Mouse (Mus musculus): Measurements from ENCODE around the gene Vamp2. TPM values are rescaled to one million over a fixed set of nuclear protein-coding genes. Genes with fewer than 3 reads are reported as not detected.

The Vamp2 gene
- polyA plus RNA-seq, 1 experiment from 2014 or later: 94.7 TPM

DNA sequence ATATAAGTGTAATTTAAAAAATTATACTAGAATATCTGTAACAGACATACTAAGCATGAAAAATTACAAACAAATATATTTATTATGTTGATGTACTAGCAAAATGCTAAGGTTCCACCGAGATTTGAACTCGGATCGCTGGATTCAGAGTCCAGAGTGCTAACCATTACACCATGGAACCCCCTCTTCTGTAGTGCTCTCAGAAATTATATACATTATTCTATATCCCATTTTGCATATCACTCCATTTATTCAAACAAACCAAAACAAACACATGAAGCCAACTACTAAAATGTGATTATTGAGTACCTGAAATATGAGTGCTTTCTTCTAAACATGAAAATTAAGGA is 36.2 kb downstream of the Vamp2 start:
- peak; percentile 57; the same call in 1 of the 2 replicates for ATAC-seq (replicated peaks; ENCODE audit: insufficient number of reproducible peaks, low FRiP score, low TSS enrichment)
- peaks cover 28% of the 10 kb centered on the region for H3K4me1 ChIP-seq (ENCODE audit: control insufficient read depth, insufficient read depth, low read length)
- peak overlapping the region; percentile 82 for H3K4me2 ChIP-seq
- peaks cover 6% of the 10 kb centered on the region; the same call in 1 of the 2 replicates for H3K27me3 ChIP-seq (ENCODE audit: control insufficient read depth, insufficient read depth, low read length)
- H3K4me3 ChIP-seq (ENCODE audit: low read depth, low read length): peak overlapping the region; percentile 78
- H3K9me3 ChIP-seq (replicated peaks; ENCODE audit: control insufficient read depth, low read length): no peaks in the 10 kb centered on the region
- no peak overlapping the region for H3K9ac ChIP-seq (ENCODE audit: low read depth, low read length)
- H3K36me3 ChIP-seq (ENCODE audit: control insufficient read depth, insufficient read depth, low read length): no peaks in the 10 kb centered on the region
- 2% methylated on average over 3 of the region's 3 CpGs for WGBS (ENCODE audit: insufficient replicate concordance)
- H3K27ac ChIP-seq (ENCODE audit: low read depth, low read length): no peak overlapping the region

DNA sequence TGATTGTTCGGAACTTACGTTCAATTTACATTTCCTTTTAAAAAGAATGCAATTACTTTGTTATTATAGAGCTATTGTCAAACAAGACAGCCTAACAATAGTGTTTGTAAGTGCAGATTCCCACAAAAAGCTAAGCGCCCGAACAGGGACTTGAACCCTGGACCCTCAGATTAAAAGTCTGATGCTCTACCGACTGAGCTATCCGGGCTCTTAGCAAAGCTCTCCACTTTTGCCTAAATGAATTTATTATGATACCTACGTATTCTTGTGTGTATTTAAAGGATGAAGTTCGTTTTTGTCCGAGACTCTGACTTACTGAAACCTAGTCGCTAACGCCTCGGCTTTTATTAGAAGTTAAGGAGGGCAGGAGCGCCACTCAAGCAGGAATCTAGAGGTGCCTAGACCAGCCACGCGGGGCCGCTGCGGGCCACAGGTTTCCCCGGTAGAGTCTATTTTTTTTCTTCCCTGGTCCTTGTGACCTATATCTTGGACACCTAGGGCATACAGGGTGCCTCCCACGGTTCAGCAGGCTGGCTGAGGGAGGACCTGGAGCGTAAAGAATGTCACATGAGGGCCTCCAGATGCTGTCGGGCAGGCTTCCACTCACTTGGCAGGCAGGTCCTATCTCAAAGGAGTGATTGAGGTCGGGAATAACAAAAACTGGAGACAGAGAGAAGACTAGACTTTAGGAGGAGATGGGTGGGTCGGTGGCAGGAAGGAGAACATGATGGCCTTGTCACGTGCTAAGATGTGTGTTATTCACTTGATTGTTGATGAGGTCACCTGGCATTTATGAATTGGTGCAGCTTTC is 37.0 kb downstream of the Vamp2 start:
- no peaks in the 10 kb centered on the region for H3K36me3 ChIP-seq (ENCODE audit: control insufficient read depth, insufficient read depth, low read length)
- ATAC-seq (replicated peaks; ENCODE audit: insufficient number of reproducible peaks, low FRiP score, low TSS enrichment): no peak
- H3K9me3 ChIP-seq (replicated peaks; ENCODE audit: control insufficient read depth, low read length): no peaks in the 10 kb centered on the region
- peak overlapping the region; percentile 39 for H3K9ac ChIP-seq (ENCODE audit: low read depth, low read length)
- H3K4me2 ChIP-seq: peak overlapping the region; percentile 91
- peak overlapping the region; percentile 18; the same call in 1 of the 2 replicates for H3K27ac ChIP-seq (ENCODE audit: low read depth, low read length)
- under 1% methylated on average over 24 of the region's 24 CpGs for WGBS (ENCODE audit: insufficient replicate concordance)
- H3K4me3 ChIP-seq (ENCODE audit: low read depth, low read length): peak overlapping the region; percentile 60
- peaks cover 21% of the 10 kb centered on the region for H3K4me1 ChIP-seq (ENCODE audit: control insufficient read depth, insufficient read depth, low read length)
- peaks cover 6% of the 10 kb centered on the region; the same call in 1 of the 2 replicates for H3K27me3 ChIP-seq (ENCODE audit: control insufficient read depth, insufficient read depth, low read length)

GRCm38 (mm10) chr11:69125852-69125918 is 37.4 kb downstream of the Vamp2 start, which contains the start of gene Aloxe3:
Gene Aloxe3, plus strand, starts transcription at chr11:69125896.
- peak within 1 kb of the TSS; percentile 60 for H3K4me3 ChIP-seq (ENCODE audit: low read depth, low read length)
- H3K36me3 ChIP-seq (ENCODE audit: control insufficient read depth, insufficient read depth, low read length): no peaks in the 10 kb centered on the region
- H3K27me3 ChIP-seq (ENCODE audit: control insufficient read depth, insufficient read depth, low read length): peaks cover 6% of the 10 kb centered on the region; the same call in 1 of the 2 replicates
- peak within 1 kb of the TSS; percentile 18; the same call in 1 of the 2 replicates for H3K27ac ChIP-seq (ENCODE audit: low read depth, low read length)
- 3% methylated on average over 3 of the region's 3 CpGs for WGBS (ENCODE audit: insufficient replicate concordance)
- no peak for ATAC-seq (replicated peaks; ENCODE audit: insufficient number of reproducible peaks, low FRiP score, low TSS enrichment)
- no peaks in the 10 kb centered on the region for H3K9me3 ChIP-seq (replicated peaks; ENCODE audit: control insufficient read depth, low read length)
- H3K4me2 ChIP-seq: peak within 1 kb of the TSS; percentile 91
- H3K9ac ChIP-seq (ENCODE audit: low read depth, low read length): peak within 1 kb of the TSS; percentile 39
- peaks cover 17% of the 10 kb centered on the region for H3K4me1 ChIP-seq (ENCODE audit: control insufficient read depth, insufficient read depth, low read length)

GRCm38 (mm10) chr11:69125919-69126705 is 37.8 kb downstream of the Vamp2 start:
- Histone ChIP-seq H3K36me3 (ENCODE audit: control insufficient read depth, insufficient read depth, low read length) (no peaks in the 10 kb centered on the region), H3K4me3 (ENCODE audit: low read depth, low read length) (peak overlapping the region; percentile 60), H3K4me2 (peak overlapping the region; percentile 91), H3K27ac (ENCODE audit: low read depth, low read length) (no peak overlapping the region), H3K27me3 (ENCODE audit: control insufficient read depth, insufficient read depth, low read length) (peaks cover 6% of the 10 kb centered on the region; the same call in 1 of the 2 replicates), H3K4me1 (ENCODE audit: control insufficient read depth, insufficient read depth, low read length) (peaks cover 16% of the 10 kb centered on the region), H3K9me3 (replicated peaks; ENCODE audit: control insufficient read depth, low read length) (no peaks in the 10 kb centered on the region), H3K9ac (ENCODE audit: low read depth, low read length) (peak overlapping the region; percentile 39)
- no peak for ATAC-seq (replicated peaks; ENCODE audit: insufficient number of reproducible peaks, low FRiP score, low TSS enrichment)
- WGBS (ENCODE audit: insufficient replicate concordance): 15% methylated on average over 20 of the region's 20 CpGs

DNA sequence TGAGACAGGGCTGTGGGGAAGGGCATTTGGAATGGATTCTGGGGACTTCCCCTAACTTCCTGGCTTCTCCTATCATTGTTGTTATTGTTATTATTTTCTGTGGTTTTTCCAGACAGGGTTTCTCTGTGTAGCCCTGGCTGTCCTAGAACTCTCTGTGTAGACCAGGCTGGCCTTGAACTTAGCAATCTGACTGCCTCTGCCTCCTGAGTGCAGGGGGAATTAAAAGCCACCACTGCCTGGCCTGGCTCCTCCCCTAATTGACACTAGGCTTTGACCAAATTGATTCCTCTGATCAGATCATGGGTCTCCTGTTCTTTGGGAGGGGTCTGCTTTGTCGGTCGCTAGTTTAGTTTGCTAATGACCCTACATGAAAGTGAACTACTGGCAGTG is 38.4 kb downstream of the Vamp2 start:
- H3K27ac ChIP-seq (ENCODE audit: low read depth, low read length): no peak overlapping the region
- H3K9ac ChIP-seq (ENCODE audit: low read depth, low read length): no peak overlapping the region
- H3K4me1 ChIP-seq (ENCODE audit: control insufficient read depth, insufficient read depth, low read length): peaks cover 16% of the 10 kb centered on the region
- H3K4me2 ChIP-seq: peak overlapping the region; percentile 91
- ATAC-seq (replicated peaks; ENCODE audit: insufficient number of reproducible peaks, low FRiP score, low TSS enrichment): no peak
- H3K36me3 ChIP-seq (ENCODE audit: control insufficient read depth, insufficient read depth, low read length): no peaks in the 10 kb centered on the region
- WGBS (ENCODE audit: insufficient replicate concordance): 48% methylated on average over 2 of the region's 2 CpGs
- H3K27me3 ChIP-seq (ENCODE audit: control insufficient read depth, insufficient read depth, low read length): peaks cover 6% of the 10 kb centered on the region; the same call in 1 of the 2 replicates
- H3K4me3 ChIP-seq (ENCODE audit: low read depth, low read length): peak overlapping the region; percentile 60
- H3K9me3 ChIP-seq (replicated peaks; ENCODE audit: control insufficient read depth, low read length): no peaks in the 10 kb centered on the region

- 58% methylated on average over 8 of the region's 8 CpGs for WGBS (ENCODE audit: insufficient replicate concordance)
- Histone ChIP-seq H3K4me1 (ENCODE audit: control insufficient read depth, insufficient read depth, low read length) (peaks cover 16% of the 10 kb centered on the region), H3K4me3 (ENCODE audit: low read depth, low read length) (no peak overlapping the region), H3K27me3 (ENCODE audit: control insufficient read depth, insufficient read depth, low read length) (peaks cover 15% of the 10 kb centered on the region), H3K9ac (ENCODE audit: low read depth, low read length) (no peak overlapping the region), H3K27ac (ENCODE audit: low read depth, low read length) (no peak overlapping the region), H3K9me3 (replicated peaks; ENCODE audit: control insufficient read depth, low read length) (no peaks in the 10 kb centered on the region), H3K4me2 (no peak overlapping the region), H3K36me3 (ENCODE audit: control insufficient read depth, insufficient read depth, low read length) (no peaks in the 10 kb centered on the region)
- ATAC-seq (replicated peaks; ENCODE audit: insufficient number of reproducible peaks, low FRiP score, low TSS enrichment): no peak
These were observed 40.3 kb downstream of the Vamp2 start for GRCm38 (mm10) chr11:69128426-69129122.

DNA sequence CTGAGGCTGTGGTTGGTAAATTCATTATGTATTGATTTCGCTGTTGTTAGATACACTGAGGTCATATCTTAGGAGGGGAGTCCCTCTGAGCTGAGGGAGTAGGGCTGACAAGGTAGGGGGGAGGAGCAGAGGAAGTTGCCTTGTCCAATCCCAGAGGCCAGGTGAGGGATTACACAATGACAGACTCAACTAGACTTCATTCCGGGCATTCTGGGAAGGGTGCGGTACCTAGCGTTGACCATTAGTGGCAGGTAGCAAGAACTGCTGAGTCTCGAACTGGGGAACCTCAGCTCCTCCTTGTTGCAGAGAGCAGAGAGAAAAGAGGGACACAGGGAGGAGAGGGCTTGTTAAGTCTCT is 45.3 kb downstream of the Vamp2 start:
- Histone ChIP-seq H3K9ac (ENCODE audit: low read depth, low read length) (no peak overlapping the region; the same call in 1 of the 2 replicates), H3K4me3 (ENCODE audit: low read depth, low read length) (peak overlapping the region; percentile 51), H3K4me2 (peak overlapping the region; percentile 89), H3K27ac (ENCODE audit: low read depth, low read length) (no peak overlapping the region), H3K9me3 (replicated peaks; ENCODE audit: control insufficient read depth, low read length) (no peaks in the 10 kb centered on the region), H3K36me3 (ENCODE audit: control insufficient read depth, insufficient read depth, low read length) (no peaks in the 10 kb centered on the region), H3K4me1 (ENCODE audit: control insufficient read depth, insufficient read depth, low read length) (peaks cover 7% of the 10 kb centered on the region; the same call in 1 of the 2 replicates), H3K27me3 (ENCODE audit: control insufficient read depth, insufficient read depth, low read length) (peaks cover 12% of the 10 kb centered on the region)
- no peak for ATAC-seq (replicated peaks; ENCODE audit: insufficient number of reproducible peaks, low FRiP score, low TSS enrichment)
- 15% methylated on average over 5 of the region's 5 CpGs for WGBS (ENCODE audit: insufficient replicate concordance)

- Histone ChIP-seq H3K4me3 (ENCODE audit: low read depth, low read length) (peak overlapping the region; percentile 51), H3K27me3 (ENCODE audit: control insufficient read depth, insufficient read depth, low read length) (peaks cover 12% of the 10 kb centered on the region), H3K27ac (ENCODE audit: low read depth, low read length) (no peak overlapping the region), H3K9me3 (replicated peaks; ENCODE audit: control insufficient read depth, low read length) (no peaks in the 10 kb centered on the region), H3K9ac (ENCODE audit: low read depth, low read length) (peak overlapping the region; percentile 67), H3K36me3 (ENCODE audit: control insufficient read depth, insufficient read depth, low read length) (no peaks in the 10 kb centered on the region), H3K4me1 (ENCODE audit: control insufficient read depth, insufficient read depth, low read length) (peaks cover 7% of the 10 kb centered on the region; the same call in 1 of the 2 replicates), H3K4me2 (peak overlapping the region; percentile 89)
- ATAC-seq (replicated peaks; ENCODE audit: insufficient number of reproducible peaks, low FRiP score, low TSS enrichment): peak; percentile 62; the same call in 1 of the 2 replicates
- WGBS (ENCODE audit: insufficient replicate concordance): under 1% methylated on average over 34 of the region's 34 CpGs
These were observed 45.8 kb downstream of the Vamp2 start for GRCm38 (mm10) chr11:69133923-69134621.

Measured in heart, embryonic 11.5 days (tissue).